Mouse (Mus musculus) stomach, postnatal 0 days (tissue): ENCODE results near the gene Mecom.
"Not testable (repeated sequence)": the region's sequence is repeated elsewhere in the genome, so short reads cannot be mapped to it uniquely, and the experiment has no call there.

Source experiments
- CTCF ChIP-seq: IDR thresholded peaks from 2 replicates; pipeline ENCODE4 v1.5.1; 2016; ENCODE audit warnings: antibody characterized with exemption, low read depth, mild to moderate bottlenecking, moderate library complexity
- EP300 ChIP-seq: optimal IDR thresholded peaks from 2 replicates; pipeline ENCODE3; 2016; ENCODE audit warnings: antibody characterized with exemption

DNA sequence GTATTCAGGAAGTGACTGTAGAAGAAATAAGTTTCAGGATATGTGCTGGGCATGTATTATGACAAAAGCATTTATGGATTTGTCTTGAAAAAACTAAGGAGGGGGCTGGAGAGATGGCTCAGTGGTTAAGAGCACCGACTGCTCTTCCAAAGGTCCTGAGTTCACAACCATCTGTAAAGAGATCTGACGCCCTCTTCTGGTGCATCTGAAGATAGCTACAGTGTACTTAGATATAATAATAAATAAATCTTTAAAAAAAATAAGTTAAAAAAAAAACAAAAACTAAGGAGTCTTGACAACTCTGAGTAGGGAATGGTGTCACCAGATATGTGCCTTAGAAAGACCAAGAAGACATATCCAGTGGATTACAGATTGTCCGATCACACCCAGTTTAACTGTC, 27.1 kb downstream of the Mecom start:
- TF ChIP-seq CTCF: peak; percentile 34
- not testable (repeated sequence) for TF ChIP-seq EP300
